Comparison of ENCODE assay signal across 18 mouse cellular contexts in the genomic region with DNA sequence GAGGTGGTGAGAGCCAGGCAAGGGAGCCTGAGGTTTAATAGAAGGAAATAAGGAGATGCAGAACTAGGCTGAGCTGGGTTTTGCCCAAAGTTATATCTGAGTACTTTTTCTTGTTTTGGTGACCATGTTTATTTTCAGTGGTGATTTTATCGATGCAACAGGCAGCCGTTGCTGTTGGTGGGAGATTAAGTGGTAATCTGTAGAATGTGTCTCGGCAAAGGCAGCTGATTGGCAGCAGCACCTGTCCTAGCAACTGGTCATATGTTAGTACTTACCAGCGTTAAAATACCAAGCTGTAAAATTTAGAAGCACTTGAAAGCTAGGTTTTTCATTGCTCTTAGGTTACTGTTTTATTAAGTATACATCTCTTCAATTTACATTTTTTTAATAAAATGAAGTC.
A peak's percentile ranks its signal among the peaks of the same experiment; 100 is the strongest.
DNase-seq lines count a peak whose midpoint lies in the region; ATAC-seq and TF ChIP-seq lines count a peak whose summit lies in the region.
"Had no signal": no experiment of that assay in that cellular context is flagged by ENCODE, and none has a peak within 500 bp of the region (broad histone marks: within the 10 kb centered on the region; RNA-seq: fewer than 3 reads in every experiment).

No protein-coding gene starts in this region.

- no peaks in the 10 kb centered on the region for H3K79me2 ChIP-seq in heart, adult 2 months (replicated peaks; ENCODE audit: control insufficient read depth, insufficient read depth, low read length)
- H3K79me2 ChIP-seq in MEL (ENCODE audit: control insufficient read depth, insufficient read depth, low read length, poor library complexity) (no peaks in the 10 kb centered on the region), myocyte (ENCODE audit: control insufficient read depth, insufficient read depth) (peaks cover 17% of the 10 kb centered on the region)

- TF ChIP-seq POLR2A in heart, adult 2 months (IDR thresholded peaks at IDR 0.05; ENCODE audit: insufficient read depth, low read depth, low read length): no peak
- TF ChIP-seq POLR2A in MEL (IDR thresholded peaks at IDR 0.05; ENCODE audit: control insufficient read depth in 1 of 2, insufficient read depth in 1 of 2, low read depth in 1 of 2, low read length in 2 of 2, poor library complexity in 1 of 2): no peak
- TF ChIP-seq POLR2A in myocyte (IDR thresholded peaks at IDR 0.05; ENCODE audit: insufficient read length, low read depth): no peak

- TF ChIP-seq CTCF in heart, adult 2 months (IDR thresholded peaks at IDR 0.05): no peak
- no peak for TF ChIP-seq CTCF in MEL (IDR thresholded peaks at IDR 0.05 in 2 of 3, conservative IDR thresholded peaks at IDR 0.05 in 1 of 3; ENCODE audit: control insufficient read depth in 1 of 3, insufficient read depth in 1 of 3, low read depth in 2 of 3, low read length in 3 of 3, poor library complexity in 1 of 3, severe bottlenecking in 1 of 3)

- H3ac ChIP-seq in myocyte (ENCODE audit: control insufficient read depth, insufficient read length): no peak overlapping the region

- 68% methylated on average over 4 of the region's 4 CpGs for WGBS in heart, adult 2 months
- WGBS in limb, embryonic 12.5 days: 26% methylated on average over 4 of the region's 4 CpGs
- 73% methylated on average over 4 of the region's 4 CpGs for WGBS in limb, embryonic 10.5 days
- WGBS in hindbrain, embryonic 11.5 days: 70% methylated on average over 4 of the region's 4 CpGs

- H3K27ac ChIP-seq in heart, adult 2 months: peak overlapping the region; percentile 72
- peak overlapping the region; percentile 56; the same call in 1 of the 2 replicates for H3K27ac ChIP-seq in limb, embryonic 12.5 days
- H3K27ac ChIP-seq in limb, embryonic 10.5 days: no peak overlapping the region; the same call in 1 of the 2 replicates
- H3K27ac ChIP-seq in MEL (ENCODE audit: control insufficient read depth, low read depth, low read length): no peak overlapping the region
- H3K27ac ChIP-seq in hindbrain, embryonic 11.5 days (ENCODE audit: low read depth, low read length): no peak overlapping the region
- H3K27ac ChIP-seq: forebrain, embryonic 15.5 days; layer of hippocampus, adult 2 months; liver, embryonic 12.5 days; midbrain, embryonic 15.5 days had no signal

- H3K27me3 ChIP-seq in heart, adult 2 months (ENCODE audit: control insufficient read depth, insufficient read depth, low read length): no peaks in the 10 kb centered on the region
- no peaks in the 10 kb centered on the region for H3K27me3 ChIP-seq in limb, embryonic 12.5 days
- no peaks in the 10 kb centered on the region for H3K27me3 ChIP-seq in limb, embryonic 10.5 days (ENCODE audit: low read depth, poor library complexity, severe bottlenecking)
- no peaks in the 10 kb centered on the region for H3K27me3 ChIP-seq in MEL (ENCODE audit: control insufficient read depth in 1 of 2, insufficient read depth in 2 of 2, low read length in 2 of 2)
- H3K27me3 ChIP-seq in myocyte (ENCODE audit: control insufficient read depth, insufficient read depth, insufficient read length): no peaks in the 10 kb centered on the region
- no peaks in the 10 kb centered on the region for H3K27me3 ChIP-seq in hindbrain, embryonic 11.5 days (ENCODE audit: control insufficient read depth, insufficient read depth, low read length)
- H3K27me3 ChIP-seq: forebrain, embryonic 15.5 days; liver, embryonic 12.5 days; midbrain, embryonic 15.5 days had no signal

- 0 out of 2 replicates have a peak, but pooled peaks have one; percentile 13 for TF ChIP-seq EP300 in heart, adult 2 months (IDR thresholded peaks at IDR 0.05; ENCODE audit: insufficient read depth, low read depth, low read length)
- no peak for TF ChIP-seq EP300 in MEL (IDR thresholded peaks at IDR 0.05; ENCODE audit: low read depth in 1 of 2, low read length in 2 of 2)

- H3K36me3 ChIP-seq in heart, adult 2 months (ENCODE audit: control insufficient read depth, insufficient read depth, low read length): peaks cover 19% of the 10 kb centered on the region
- no peaks in the 10 kb centered on the region for H3K36me3 ChIP-seq in limb, embryonic 12.5 days
- no peaks in the 10 kb centered on the region for H3K36me3 ChIP-seq in limb, embryonic 10.5 days
- peaks cover 0 to 5% of the 10 kb centered on the region in 2 experiments; a peak in 2 of 4 replicates for H3K36me3 ChIP-seq in MEL (ENCODE audit: control insufficient read depth in 1 of 2, insufficient read depth in 2 of 2, low read length in 2 of 2)
- no peaks in the 10 kb centered on the region for H3K36me3 ChIP-seq in myocyte (ENCODE audit: control insufficient read depth, insufficient read depth)
- H3K36me3 ChIP-seq in hindbrain, embryonic 11.5 days (ENCODE audit: control insufficient read depth, insufficient read depth, low read length): no peaks in the 10 kb centered on the region
- H3K36me3 ChIP-seq: forebrain, embryonic 15.5 days; liver, embryonic 12.5 days; midbrain, embryonic 15.5 days had no signal

- H3K4me1 ChIP-seq in heart, adult 2 months (ENCODE audit: control insufficient read depth, insufficient read depth, low read length): peaks cover 3% of the 10 kb centered on the region
- peaks cover 24% of the 10 kb centered on the region for H3K4me1 ChIP-seq in limb, embryonic 12.5 days (replicated peaks)
- peaks cover 26% of the 10 kb centered on the region for H3K4me1 ChIP-seq in limb, embryonic 10.5 days
- H3K4me1 ChIP-seq in MEL (ENCODE audit: control insufficient read depth in 1 of 2, insufficient read depth in 2 of 2, low read length in 2 of 2): peaks cover 0 to 5% of the 10 kb centered on the region in 2 experiments; a peak in 3 of 4 replicates
- H3K4me1 ChIP-seq in hindbrain, embryonic 11.5 days (replicated peaks; ENCODE audit: control insufficient read depth, insufficient read depth, low read length): no peaks in the 10 kb centered on the region
- H3K4me1 ChIP-seq: forebrain, embryonic 15.5 days; midbrain, embryonic 15.5 days had no signal

- no peak for TF ChIP-seq RAD21 in MEL (IDR thresholded peaks at IDR 0.05; ENCODE audit: low read depth, low read length)

- DNase-seq in heart, adult 2 months: no peak
- no peak for DNase-seq in heart, postnatal 10 days
- no peak for DNase-seq in limb, embryonic 10.5 days (ENCODE audit: low spot score)
- no peak for DNase-seq in MEL (ENCODE audit: low read depth, low spot score)
- DNase-seq in left cerebral cortex, adult 8-10 months (ENCODE audit: low spot score in 2 of 2): no peak
- DNase-seq in hindbrain, embryonic 11.5 days (ENCODE audit: low spot score): no peak
- DNase-seq: B cell, adult 2 months; cerebellum, adult 8-10 months; right cerebral cortex, postnatal 14 days; thymus, adult 2 months had no signal

- no peaks in the 10 kb centered on the region for H3K9me3 ChIP-seq in limb, embryonic 12.5 days
- H3K9me3 ChIP-seq in limb, embryonic 10.5 days (replicated peaks): no peaks in the 10 kb centered on the region
- H3K9me3 ChIP-seq in MEL (replicated peaks; ENCODE audit: insufficient read depth, low read length): no peaks in the 10 kb centered on the region
- H3K9me3 ChIP-seq in hindbrain, embryonic 11.5 days (ENCODE audit: control insufficient read depth, low read length): no peaks in the 10 kb centered on the region
- H3K9me3 ChIP-seq: forebrain, embryonic 15.5 days; liver, embryonic 12.5 days; midbrain, embryonic 15.5 days had no signal

- no peak overlapping the region for H3K9ac ChIP-seq in heart, adult 2 months (ENCODE audit: low read depth, low read length)
- H3K9ac ChIP-seq in limb, embryonic 12.5 days (replicated peaks): no peak overlapping the region
- no peak overlapping the region for H3K9ac ChIP-seq in MEL (ENCODE audit: control insufficient read depth, low read depth, low read length, poor library complexity, severe bottlenecking)
- H3K9ac ChIP-seq in hindbrain, embryonic 11.5 days (ENCODE audit: low read depth, low read length): no peak overlapping the region
- H3K9ac ChIP-seq: forebrain, embryonic 15.5 days; liver, embryonic 12.5 days; midbrain, embryonic 15.5 days had no signal

- no peak overlapping the region; the same call in 1 of the 2 replicates for H3K4me2 ChIP-seq in limb, embryonic 12.5 days
- H3K4me2 ChIP-seq in myocyte (ENCODE audit: low read depth): peak overlapping the region; percentile 62
- H3K4me2 ChIP-seq in hindbrain, embryonic 11.5 days (replicated peaks; ENCODE audit: low read depth, low read length): no peak overlapping the region
- H3K4me2 ChIP-seq: forebrain, embryonic 15.5 days; liver, embryonic 12.5 days; midbrain, embryonic 15.5 days had no signal

- intact Hi-C loops in heart, adult 2 months (cut with DNase I): loop anchor here (5.0 kb wide), 1 partner anchor 165 kb away; no protein-coding TSS in a partner anchor
- intact Hi-C loops in heart, postnatal 10 days (cut with DNase I): no loop called here

- H3K4me3 ChIP-seq in heart, adult 2 months: no peak overlapping the region
- no peak overlapping the region for H3K4me3 ChIP-seq in limb, embryonic 12.5 days (replicated peaks)
- H3K4me3 ChIP-seq in limb, embryonic 10.5 days: no peak overlapping the region
- H3K4me3 ChIP-seq in MEL (ENCODE audit: control insufficient read depth in 1 of 2, insufficient read depth in 1 of 2, low read depth in 2 of 2, low read length in 2 of 2) (no peak overlapping the region), myocyte (no peak overlapping the region)
- no peak overlapping the region for H3K4me3 ChIP-seq in hindbrain, embryonic 11.5 days (ENCODE audit: low read depth, low read length)
- H3K4me3 ChIP-seq: erythroblast, embryonic 14.5 days; forebrain, embryonic 15.5 days; layer of hippocampus, adult 2 months; liver, embryonic 12.5 days; midbrain, embryonic 15.5 days had no signal

- no peak for ATAC-seq in limb, embryonic 12.5 days (ENCODE audit: insufficient number of reproducible peaks, insufficient read depth, low FRiP score, low TSS enrichment, low read depth)
- ATAC-seq in hindbrain, embryonic 11.5 days (ENCODE audit: low FRiP score): no peak
- ATAC-seq: forebrain, embryonic 15.5 days; hindbrain, embryonic 16.5 days; liver, embryonic 12.5 days; midbrain, embryonic 15.5 days had no signal

TF ChIP-seq in MEL, 35 proteins besides CTCF, POLR2A, EP300 and RAD21:
- no peak for TF ChIP-seq CHD2 (IDR thresholded peaks at IDR 0.05; ENCODE audit: low read length)
- TF ChIP-seq ETS1 (IDR thresholded peaks at IDR 0.05; ENCODE audit: low read depth, low read length): 0 out of 2 replicates have a peak, but pooled peaks have one; percentile 15

TF ChIP-seq in myocyte, 11 proteins besides CTCF, POLR2A, EP300 and RAD21 (continues in another document):
- TF ChIP-seq TCF12 (IDR thresholded peaks at IDR 0.05; ENCODE audit: insufficient read depth, poor library complexity, severe bottlenecking) (peak; percentile 96), USF1 (IDR thresholded peaks at IDR 0.05; ENCODE audit: low read depth) (no peak), MAX (IDR thresholded peaks at IDR 0.05; ENCODE audit: low read depth) (no peak), REST (IDR thresholded peaks at IDR 0.05; ENCODE audit: insufficient read depth, insufficient read length) (no peak), E2F4 (IDR thresholded peaks at IDR 0.05; ENCODE audit: insufficient read depth) (no peak), SRF (IDR thresholded peaks at IDR 0.05; ENCODE audit: control insufficient read depth, insufficient read length, low read depth) (no peak), TCF3 (IDR thresholded peaks at IDR 0.05; ENCODE audit: insufficient read length, low read depth) (peak; percentile 88), POLR2AphosphoS2 (IDR thresholded peaks at IDR 0.05; ENCODE audit: insufficient read length, low read depth) (no peak)

Comparison
In these comparisons a context has a peak if more than half of its experiments do, and no peak if none do; other contexts are left out.
1. H3K27ac ChIP-seq: peak in heart, adult 2 months (single experiment) and limb, embryonic 12.5 days (single experiment); none in limb, embryonic 10.5 days (single experiment), MEL (single experiment) and hindbrain, embryonic 11.5 days (single experiment).